Mouse (Mus musculus) bone marrow macrophage, adult 2 months (primary cell): Measurements from ENCODE around the gene 1700029F12Rik.

Source experiments
- CTCF ChIP-seq: IDR thresholded peaks from 2 replicates; pipeline ENCODE4 v1.5.1; 2012; ENCODE audit warnings: low read depth, mild to moderate bottlenecking, low read length, moderate library complexity
- POLR2A ChIP-seq: IDR thresholded peaks from 2 replicates; pipeline ENCODE4 v1.6.1; 2012; ENCODE audit warnings: mild to moderate bottlenecking, low read depth, low read length, borderline replicate concordance

- TF ChIP-seq CTCF (no peak), POLR2A (no peak)
These were observed 57.1 kb downstream of the 1700029F12Rik start for GRCm38 (mm10) chr13:96976986-96977595.
